Mouse (Mus musculus) CD4-positive, CD25-positive, alpha-beta regulatory T cell, adult 2 months (primary cell): ENCODE measurements around the gene Epb41l3.

Source experiments
- DNase-seq: peaks from one replicate; pipeline ENCODE4 v3.0.0-alpha.2; 2012; ENCODE audit warnings: low read depth, low spot score

The Epb41l3 gene

GRCm38 (mm10) chr17:69181560-69182316, 106.3 kb downstream of the Epb41l3 start:
- DNase-seq = no peak

- no peak for DNase-seq
Measured at GRCm38 (mm10) chr17:69187794-69188193, 112.3 kb downstream of the Epb41l3 start.

GRCm38 (mm10) chr17:69192863-69193493, 117.5 kb downstream of the Epb41l3 start:
- no peak for DNase-seq

- DNase-seq = no peak
Measured at GRCm38 (mm10) chr17:69194599-69194998, 119.1 kb downstream of the Epb41l3 start.

GRCm38 (mm10) chr17:69195758-69196157, 120.3 kb downstream of the Epb41l3 start:
- DNase-seq = no peak

GRCm38 (mm10) chr17:69196656-69197055, 121.2 kb downstream of the Epb41l3 start:
- no peak for DNase-seq

GRCm38 (mm10) chr17:69198805-69199204, 123.3 kb downstream of the Epb41l3 start:
- no peak for DNase-seq

GRCm38 (mm10) chr17:69199827-69200226, 124.3 kb downstream of the Epb41l3 start:
- DNase-seq = no peak

GRCm38 (mm10) chr17:69200936-69201335, 125.5 kb downstream of the Epb41l3 start:
- no peak for DNase-seq

GRCm38 (mm10) chr17:69205282-69205999, 130.0 kb downstream of the Epb41l3 start:
- DNase-seq = no peak

- no peak for DNase-seq
Measured at GRCm38 (mm10) chr17:69207562-69208312, 132.3 kb downstream of the Epb41l3 start.

GRCm38 (mm10) chr17:69211065-69211464, 135.6 kb downstream of the Epb41l3 start:
- DNase-seq = no peak

- no peak for DNase-seq
Measured at GRCm38 (mm10) chr17:69216120-69216519, 140.6 kb downstream of the Epb41l3 start.

GRCm38 (mm10) chr17:69220849-69221248, 145.4 kb downstream of the Epb41l3 start:
- no peak for DNase-seq

GRCm38 (mm10) chr17:69221377-69221776, 145.9 kb downstream of the Epb41l3 start:
- DNase-seq = no peak

GRCm38 (mm10) chr17:69221966-69222692, 146.6 kb downstream of the Epb41l3 start:
- DNase-seq = no peak

GRCm38 (mm10) chr17:69225996-69226395, 150.5 kb downstream of the Epb41l3 start:
- DNase-seq = no peak

GRCm38 (mm10) chr17:69227426-69228014, 152.0 kb downstream of the Epb41l3 start:
- DNase-seq = no peak

GRCm38 (mm10) chr17:69229451-69229850, 154.0 kb downstream of the Epb41l3 start:
- no peak for DNase-seq

- no peak for DNase-seq
Measured at GRCm38 (mm10) chr17:69230131-69230621, 154.7 kb downstream of the Epb41l3 start.

- no peak for DNase-seq
Measured at GRCm38 (mm10) chr17:69231360-69231759, 155.9 kb downstream of the Epb41l3 start.
